In the genomic region with DNA sequence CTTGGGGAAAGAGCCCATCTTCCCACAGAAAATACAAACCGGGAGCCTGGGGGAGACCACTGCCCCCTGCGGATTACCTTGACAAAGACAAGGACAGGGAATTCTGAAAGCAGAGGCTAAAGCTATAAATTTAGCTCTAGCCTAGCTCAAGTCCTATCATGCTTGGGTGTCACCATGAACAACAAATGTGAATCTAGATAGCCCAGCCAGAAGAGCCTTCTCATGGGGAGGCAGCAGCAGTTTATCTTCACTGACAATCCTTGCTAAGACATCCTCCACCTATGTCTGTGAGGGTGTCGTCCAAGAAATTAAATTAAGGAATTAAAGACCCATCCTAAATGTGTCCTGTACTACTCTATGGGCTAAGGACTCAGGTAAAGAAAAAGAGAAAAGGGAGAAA, we compare ENCODE assay signal across 14 mouse cellular contexts.
DNase-seq lines count a peak whose midpoint lies in the region; ATAC-seq and TF ChIP-seq lines count a peak whose summit lies in the region.
"Had no signal": no experiment of that assay in that cellular context is flagged by ENCODE, and none has a peak within 500 bp of the region (broad histone marks: within the 10 kb centered on the region; RNA-seq: fewer than 3 reads in every experiment).

No protein-coding gene starts in this region.

- H3K4me2 ChIP-seq in liver, embryonic 11.5 days: no peak overlapping the region
- no peak overlapping the region for H3K4me2 ChIP-seq in forebrain, embryonic 11.5 days (ENCODE audit: low read depth, low read length, severe bottlenecking)
- no peak overlapping the region for H3K4me2 ChIP-seq in hindbrain, embryonic 14.5 days (replicated peaks)
- H3K4me2 ChIP-seq in midbrain, postnatal 0 days (ENCODE audit: low read depth, low read length, poor library complexity, severe bottlenecking): no peak overlapping the region
- H3K4me2 ChIP-seq: stomach, embryonic 15.5 days had no signal

- no peaks in the 10 kb centered on the region for H3K27me3 ChIP-seq in liver, embryonic 11.5 days (replicated peaks; ENCODE audit: control insufficient read depth, insufficient read depth, low read length)
- H3K27me3 ChIP-seq in forebrain, embryonic 11.5 days (ENCODE audit: control insufficient read depth, insufficient read depth, low read length): no peaks in the 10 kb centered on the region
- H3K27me3 ChIP-seq in hindbrain, embryonic 14.5 days (ENCODE audit: control insufficient read depth, insufficient read depth, low read length): no peaks in the 10 kb centered on the region
- H3K27me3 ChIP-seq in midbrain, postnatal 0 days (ENCODE audit: insufficient read depth, low read length): no peaks in the 10 kb centered on the region
- H3K27me3 ChIP-seq: stomach, embryonic 15.5 days had no signal

- no peaks in the 10 kb centered on the region for H3K9me3 ChIP-seq in liver, embryonic 11.5 days (ENCODE audit: control insufficient read depth, low read length)
- H3K9me3 ChIP-seq in forebrain, embryonic 11.5 days (ENCODE audit: control insufficient read depth, low read length): no peaks in the 10 kb centered on the region
- no peaks in the 10 kb centered on the region for H3K9me3 ChIP-seq in hindbrain, embryonic 14.5 days (ENCODE audit: control insufficient read depth, low read length)
- no peaks in the 10 kb centered on the region for H3K9me3 ChIP-seq in midbrain, postnatal 0 days (ENCODE audit: low read length)
- H3K9me3 ChIP-seq: stomach, embryonic 15.5 days had no signal

- H3K27ac ChIP-seq in liver, embryonic 11.5 days (ENCODE audit: low read depth, low read length): no peak overlapping the region
- H3K27ac ChIP-seq in forebrain, embryonic 11.5 days (ENCODE audit: low read depth, low read length): peak overlapping the region; percentile 53; the same call in 1 of the 2 replicates
- H3K27ac ChIP-seq in hindbrain, embryonic 14.5 days: peak overlapping the region; percentile 58
- no peak overlapping the region for H3K27ac ChIP-seq in midbrain, postnatal 0 days (ENCODE audit: low read depth, low read length)
- H3K27ac ChIP-seq: stomach, embryonic 15.5 days had no signal

- ATAC-seq in liver, embryonic 11.5 days (replicated peaks; ENCODE audit: low FRiP score): peak; percentile 34; the same call in 1 of the 2 replicates
- no peak for ATAC-seq in forebrain, embryonic 11.5 days (replicated peaks; ENCODE audit: low FRiP score)
- no peak for ATAC-seq in hindbrain, embryonic 14.5 days (ENCODE audit: low FRiP score)
- no peak for ATAC-seq in midbrain, postnatal 0 days (ENCODE audit: low FRiP score)
- no peak for ATAC-seq in erythroid progenitor cell, adult 5-6 weeks (replicated peaks; ENCODE audit: low FRiP score, poor library complexity, severe bottlenecking)
- ATAC-seq in activated CD4-positive, CD25-positive, alpha-beta regulatory T cell, adult 4 months: no peak
- ATAC-seq: CD4-positive, CD25-positive, alpha-beta regulatory T cell, adult 4 months had no signal

- no peak for TF ChIP-seq CTCF in midbrain, postnatal 0 days (IDR thresholded peaks at IDR 0.05)

- 39% methylated on average over 3 of the region's 3 CpGs for WGBS in liver, embryonic 11.5 days
- 23% methylated on average over 3 of the region's 3 CpGs for WGBS in forebrain, embryonic 11.5 days
- WGBS in hindbrain, embryonic 14.5 days: 31% methylated on average over 3 of the region's 3 CpGs
- 31% methylated on average over 3 of the region's 3 CpGs for whole genome bisulfite sequencing in midbrain, postnatal 0 days

- H3K9ac ChIP-seq in liver, embryonic 11.5 days (ENCODE audit: low read depth, low read length): no peak overlapping the region
- no peak overlapping the region; the same call in 1 of the 2 replicates for H3K9ac ChIP-seq in forebrain, embryonic 11.5 days (ENCODE audit: low read length)
- 0 out of 2 replicates have a peak overlapping the region, but pooled peaks have one; percentile 20 for H3K9ac ChIP-seq in hindbrain, embryonic 14.5 days
- H3K9ac ChIP-seq in midbrain, postnatal 0 days (replicated peaks; ENCODE audit: low read length, poor library complexity, severe bottlenecking): no peak overlapping the region
- H3K9ac ChIP-seq: stomach, embryonic 15.5 days had no signal

- peaks cover 3% of the 10 kb centered on the region for H3K4me1 ChIP-seq in liver, embryonic 11.5 days (replicated peaks; ENCODE audit: control insufficient read depth, insufficient read depth, low read length)
- peaks cover 10% of the 10 kb centered on the region for H3K4me1 ChIP-seq in forebrain, embryonic 11.5 days (replicated peaks; ENCODE audit: control insufficient read depth, insufficient read depth, low read length)
- peaks cover 20% of the 10 kb centered on the region; the same call in 1 of the 2 replicates for H3K4me1 ChIP-seq in hindbrain, embryonic 14.5 days (replicated peaks; ENCODE audit: control insufficient read depth, insufficient read depth, low read length)
- no peaks in the 10 kb centered on the region for H3K4me1 ChIP-seq in midbrain, postnatal 0 days (ENCODE audit: insufficient read depth, low read length)
- H3K4me1 ChIP-seq: stomach, embryonic 15.5 days had no signal

- DNase-seq in liver, embryonic 11.5 days (ENCODE audit: low spot score): no peak
- no peak for DNase-seq in liver
- DNase-seq in forebrain, embryonic 11.5 days (ENCODE audit: low spot score): no peak
- DNase-seq in hindbrain, embryonic 14.5 days (ENCODE audit: low spot score): no peak
- peak; percentile 7 for DNase-seq in midbrain, postnatal 0 days (ENCODE audit: low spot score)
- no peak for DNase-seq in urinary bladder, postnatal 36 days (ENCODE audit: low spot score in 2 of 2)
- DNase-seq: adrenal gland, postnatal 36 days; heart, postnatal 4 days; kidney, postnatal 25 days; right cerebral cortex, postnatal 25 days had no signal

- no peaks in the 10 kb centered on the region; the same call in 1 of the 2 replicates for H3K36me3 ChIP-seq in liver, embryonic 11.5 days (ENCODE audit: control insufficient read depth, insufficient read depth, low read length)
- H3K36me3 ChIP-seq in forebrain, embryonic 11.5 days (ENCODE audit: control insufficient read depth, insufficient read depth, low read length): no peaks in the 10 kb centered on the region
- peaks cover 34% of the 10 kb centered on the region for H3K36me3 ChIP-seq in hindbrain, embryonic 14.5 days (replicated peaks; ENCODE audit: control insufficient read depth, insufficient read depth)
- H3K36me3 ChIP-seq in midbrain, postnatal 0 days (ENCODE audit: insufficient read depth, low read length): peaks cover 9% of the 10 kb centered on the region; the same call in 1 of the 2 replicates
- H3K36me3 ChIP-seq: stomach, embryonic 15.5 days had no signal

- no peak overlapping the region for H3K4me3 ChIP-seq in liver, embryonic 11.5 days (ENCODE audit: low read depth, low read length)
- no peak overlapping the region for H3K4me3 ChIP-seq in forebrain, embryonic 11.5 days (ENCODE audit: low read depth, low read length)
- no peak overlapping the region for H3K4me3 ChIP-seq in hindbrain, embryonic 14.5 days (replicated peaks; ENCODE audit: low read length)
- H3K4me3 ChIP-seq in midbrain, postnatal 0 days (ENCODE audit: low read depth, low read length): no peak overlapping the region
- H3K4me3 ChIP-seq: stomach, embryonic 15.5 days had no signal

Comparison
In these comparisons a context has a peak if more than half of its experiments do, and no peak if none do; other contexts are left out.
1. H3K27ac ChIP-seq: peak in forebrain, embryonic 11.5 days (single experiment) and hindbrain, embryonic 14.5 days (single experiment); none in liver, embryonic 11.5 days (single experiment) and midbrain, postnatal 0 days (single experiment).